Mouse (Mus musculus): ENCODE results near the gene Gm45799. TPM values are rescaled to one million over a fixed set of nuclear protein-coding genes. Genes with fewer than 3 reads are reported as not detected.

The Gm45799 gene
- polyA plus RNA-seq, 1 experiment from 2014 or later = 30.4 TPM

DNA sequence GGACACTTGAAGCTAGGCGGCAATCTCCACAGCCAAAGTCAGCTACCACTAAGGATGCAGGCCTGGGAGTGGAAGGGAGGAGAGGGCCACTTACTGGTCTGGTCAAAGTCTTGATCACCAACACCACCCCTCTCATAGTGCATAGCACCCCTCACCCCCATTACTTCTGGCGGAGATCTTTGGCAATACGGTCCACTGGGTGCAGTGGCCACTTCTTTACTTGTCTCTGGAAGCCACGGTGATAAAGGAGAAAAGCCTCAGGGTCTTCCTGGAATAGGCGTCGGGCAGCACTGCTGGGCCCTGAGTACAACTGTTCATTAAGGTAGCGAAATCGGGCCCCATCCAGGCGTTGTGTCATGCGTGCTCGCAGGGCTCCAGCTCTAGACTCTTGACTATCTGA lies 93.5 kb downstream of the Gm45799 start:
- no peak overlapping the region for H3K4me3 ChIP-seq
- H3K9ac ChIP-seq = no peak overlapping the region
- no peak for ATAC-seq (ENCODE audit: insufficient number of reproducible peaks, low FRiP score, low TSS enrichment, low read depth)
- no peak overlapping the region for H3K27ac ChIP-seq
- 94% methylated on average over 11 of the region's 11 CpGs for WGBS
- no peaks in the 10 kb centered on the region for H3K9me3 ChIP-seq
- peaks cover 21% of the 10 kb centered on the region for H3K4me1 ChIP-seq
- peaks cover 50% of the 10 kb centered on the region for H3K36me3 ChIP-seq
- H3K27me3 ChIP-seq = no peaks in the 10 kb centered on the region
- H3K4me2 ChIP-seq = no peak overlapping the region

Other genes starting within 250 kb of the Gm45799 start
- gene Fam160a2, start 240.5 kb upstream of the Gm45799 start, polyA plus RNA-seq (2015; fragmentation: Nextera tagmentation; extraction: Ambion mirVana) = 38.6 and 47.0 TPM in 2 replicates
- gene Cnga4, start 236.0 kb upstream of the Gm45799 start, polyA plus RNA-seq (2015; fragmentation: Nextera tagmentation; extraction: Ambion mirVana) = 0.05 TPM in 1 of 2 replicates, not detected in the other
- not detected in 2 replicates for gene Cckbr, start 214.8 kb upstream of the Gm45799 start, polyA plus RNA-seq (2015; fragmentation: Nextera tagmentation; extraction: Ambion mirVana)
- 141 and 162 TPM in 2 replicates for gene Cavin3, start 158.3 kb upstream of the Gm45799 start, polyA plus RNA-seq (2015; fragmentation: Nextera tagmentation; extraction: Ambion mirVana)
- gene Smpd1, start 86.2 kb upstream of the Gm45799 start, polyA plus RNA-seq (2015; fragmentation: Nextera tagmentation; extraction: Ambion mirVana) = 62.6 and 65.0 TPM in 2 replicates
- 37.4 and 38.2 TPM in 2 replicates for gene Apbb1, start 58.9 kb upstream of the Gm45799 start, polyA plus RNA-seq (2015; fragmentation: Nextera tagmentation; extraction: Ambion mirVana)
- 0.53 and 0.99 TPM in 2 replicates for gene Hpx, start 40.4 kb upstream of the Gm45799 start, polyA plus RNA-seq (2015; fragmentation: Nextera tagmentation; extraction: Ambion mirVana)
- 38.9 and 39.7 TPM in 2 replicates for gene Trim3, start 7.0 kb upstream of the Gm45799 start, polyA plus RNA-seq (2015; fragmentation: Nextera tagmentation; extraction: Ambion mirVana)
- gene Timm10b, start 496 bp upstream of the Gm45799 start, polyA plus RNA-seq (2015; fragmentation: Nextera tagmentation; extraction: Ambion mirVana) = 185 and 190 TPM in 2 replicates
- gene Arfip2, start 136 bp upstream of the Gm45799 start, polyA plus RNA-seq (2015; fragmentation: Nextera tagmentation; extraction: Ambion mirVana) = 95.8 and 97.8 TPM in 2 replicates
- 0.88 and 1.4 TPM in 2 replicates for gene Dnhd1, start 10.3 kb downstream of the Gm45799 start, polyA plus RNA-seq (2015; fragmentation: Nextera tagmentation; extraction: Ambion mirVana)
- gene Ilk, start 96.0 kb downstream of the Gm45799 start, polyA plus RNA-seq (2015; fragmentation: Nextera tagmentation; extraction: Ambion mirVana) = 327 and 418 TPM in 2 replicates
- 36.4 and 41.8 TPM in 2 replicates for gene Rrp8, start 96.8 kb downstream of the Gm45799 start, polyA plus RNA-seq (2015; fragmentation: Nextera tagmentation; extraction: Ambion mirVana)
- gene Taf10, start 103.8 kb downstream of the Gm45799 start, polyA plus RNA-seq (2015; fragmentation: Nextera tagmentation; extraction: Ambion mirVana) = 80.1 and 104 TPM in 2 replicates
- 74.3 and 75.9 TPM in 2 replicates for gene Tpp1, start 111.7 kb downstream of the Gm45799 start, polyA plus RNA-seq (2015; fragmentation: Nextera tagmentation; extraction: Ambion mirVana)
- 13.3 and 16.2 TPM in 2 replicates for gene Dchs1, start 147.1 kb downstream of the Gm45799 start, polyA plus RNA-seq (2015; fragmentation: Nextera tagmentation; extraction: Ambion mirVana)
- 329 and 341 TPM in 2 replicates for gene Mrpl17, start 170.5 kb downstream of the Gm45799 start, polyA plus RNA-seq (2015; fragmentation: Nextera tagmentation; extraction: Ambion mirVana)

Measured in limb, embryonic 15.5 days (tissue).